Mouse (Mus musculus): ENCODE measurements around the gene Isy1. TPM values are rescaled to one million over a fixed set of nuclear protein-coding genes. Genes with fewer than 3 reads are reported as not detected.

Isy1 gene
- polyA plus RNA-seq, 1 experiment = 56.0 TPM

- H3K36me3 ChIP-seq (ENCODE audit: control insufficient read depth, insufficient read depth, low read length, poor library complexity, severe bottlenecking) = no peaks in the 10 kb centered on the region
- H3K27ac ChIP-seq (ENCODE audit: insufficient read depth, low read length) = no peak overlapping the region
- no peak overlapping the region for H3K9ac ChIP-seq (ENCODE audit: low read depth, poor library complexity, severe bottlenecking)
- H3K9me3 ChIP-seq (replicated peaks; ENCODE audit: control insufficient read depth, insufficient read depth, low read length, poor library complexity, severe bottlenecking) = no peaks in the 10 kb centered on the region
- TF ChIP-seq EP300 (IDR thresholded peaks at IDR 0.05; ENCODE audit: insufficient read depth, low read depth, low read length) = no peak
- no peak for TF ChIP-seq POLR2A (IDR thresholded peaks at IDR 0.05; ENCODE audit: insufficient read depth, low read length)
- no peak for TF ChIP-seq CTCF (IDR thresholded peaks at IDR 0.05; ENCODE audit: low read depth, low read length)
- H3K4me1 ChIP-seq (ENCODE audit: control insufficient read depth, insufficient read depth, low read length) = no peaks in the 10 kb centered on the region
- no peaks in the 10 kb centered on the region for H3K27me3 ChIP-seq (ENCODE audit: control insufficient read depth, insufficient read depth, low read length, poor library complexity, severe bottlenecking)
- H3K4me3 ChIP-seq (ENCODE audit: low read depth, low read length) = no peak overlapping the region
Measured at GRCm38 (mm10) chr6:87784033-87784432, 54.6 kb downstream of the Isy1 start.

DNA sequence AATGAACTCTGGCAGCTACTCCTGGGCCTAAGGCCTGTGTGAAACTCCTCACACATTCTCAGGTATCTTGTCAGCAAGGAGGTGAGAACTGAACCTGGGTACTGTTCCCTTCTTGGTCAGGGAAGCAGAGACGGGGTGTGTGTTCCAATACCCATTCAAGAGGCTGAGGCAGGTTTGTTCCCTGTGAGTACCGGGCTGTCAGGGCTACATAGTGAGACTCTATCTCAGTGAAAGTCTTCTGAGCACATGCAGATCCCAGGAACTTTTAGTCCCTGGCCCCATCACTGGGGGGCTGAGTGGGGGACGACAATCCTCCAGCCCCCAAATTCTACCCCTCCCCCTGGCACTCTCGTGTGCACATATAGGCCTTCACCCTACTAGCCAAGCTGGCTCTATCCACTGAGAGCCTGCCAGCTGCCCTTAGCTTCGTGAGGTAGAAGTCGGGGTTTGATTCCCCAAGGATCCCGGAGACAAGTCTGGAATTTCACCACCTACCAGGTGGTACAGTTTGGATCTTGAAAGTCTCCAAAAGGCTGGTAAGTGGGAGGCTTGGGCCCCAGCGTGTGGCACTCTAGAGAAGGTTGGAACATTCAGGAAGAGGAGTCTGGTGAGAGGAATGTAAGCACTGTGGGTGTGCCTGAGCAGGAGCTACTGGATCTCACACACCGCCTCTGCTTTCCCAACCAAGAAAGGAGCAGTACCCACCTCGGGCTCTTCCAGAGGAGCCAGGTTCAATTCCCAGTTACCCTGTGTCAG, 57.9 kb downstream of the Isy1 start:
- no peak overlapping the region for H3K27ac ChIP-seq (ENCODE audit: insufficient read depth, low read length)
- TF ChIP-seq POLR2A (IDR thresholded peaks at IDR 0.05; ENCODE audit: insufficient read depth, low read length) (no peak), CTCF (IDR thresholded peaks at IDR 0.05; ENCODE audit: low read depth, low read length) (no peak), EP300 (IDR thresholded peaks at IDR 0.05; ENCODE audit: insufficient read depth, low read depth, low read length) (no peak)
- H3K27me3 ChIP-seq (ENCODE audit: control insufficient read depth, insufficient read depth, low read length, poor library complexity, severe bottlenecking) = no peaks in the 10 kb centered on the region

GRCm38 (mm10) chr6:87779174-87780165, 59.1 kb downstream of the Isy1 start:
- no peak overlapping the region for H3K27ac ChIP-seq (ENCODE audit: insufficient read depth, low read length)
- H3K27me3 ChIP-seq (ENCODE audit: control insufficient read depth, insufficient read depth, low read length, poor library complexity, severe bottlenecking) = no peaks in the 10 kb centered on the region
- no peaks in the 10 kb centered on the region for H3K36me3 ChIP-seq (ENCODE audit: control insufficient read depth, insufficient read depth, low read length, poor library complexity, severe bottlenecking)
- H3K4me1 ChIP-seq (ENCODE audit: control insufficient read depth, insufficient read depth, low read length) = no peaks in the 10 kb centered on the region
- H3K9ac ChIP-seq (ENCODE audit: low read depth, poor library complexity, severe bottlenecking) = no peak overlapping the region
- no peak overlapping the region for H3K4me3 ChIP-seq (ENCODE audit: low read depth, low read length)
- H3K9me3 ChIP-seq (replicated peaks; ENCODE audit: control insufficient read depth, insufficient read depth, low read length, poor library complexity, severe bottlenecking) = no peaks in the 10 kb centered on the region
- TF ChIP-seq POLR2A (IDR thresholded peaks at IDR 0.05; ENCODE audit: insufficient read depth, low read length) (no peak), EP300 (IDR thresholded peaks at IDR 0.05; ENCODE audit: insufficient read depth, low read depth, low read length) (no peak), CTCF (IDR thresholded peaks at IDR 0.05; ENCODE audit: low read depth, low read length) (no peak)

More for the DNA sequence above, 57.9 kb downstream of the Isy1 start:
- Histone ChIP-seq H3K36me3 (ENCODE audit: control insufficient read depth, insufficient read depth, low read length, poor library complexity, severe bottlenecking) (no peaks in the 10 kb centered on the region), H3K4me3 (ENCODE audit: low read depth, low read length) (no peak overlapping the region), H3K9ac (ENCODE audit: low read depth, poor library complexity, severe bottlenecking) (no peak overlapping the region), H3K4me1 (ENCODE audit: control insufficient read depth, insufficient read depth, low read length) (no peaks in the 10 kb centered on the region), H3K9me3 (replicated peaks; ENCODE audit: control insufficient read depth, insufficient read depth, low read length, poor library complexity, severe bottlenecking) (no peaks in the 10 kb centered on the region)

- no peaks in the 10 kb centered on the region for H3K9me3 ChIP-seq (replicated peaks; ENCODE audit: control insufficient read depth, insufficient read depth, low read length, poor library complexity, severe bottlenecking)
- H3K36me3 ChIP-seq (ENCODE audit: control insufficient read depth, insufficient read depth, low read length, poor library complexity, severe bottlenecking) = no peaks in the 10 kb centered on the region
- no peak overlapping the region for H3K4me3 ChIP-seq (ENCODE audit: low read depth, low read length)
- no peaks in the 10 kb centered on the region for H3K4me1 ChIP-seq (ENCODE audit: control insufficient read depth, insufficient read depth, low read length)
- no peak overlapping the region for H3K27ac ChIP-seq (ENCODE audit: insufficient read depth, low read length)
- no peak overlapping the region for H3K9ac ChIP-seq (ENCODE audit: low read depth, poor library complexity, severe bottlenecking)
- H3K27me3 ChIP-seq (ENCODE audit: control insufficient read depth, insufficient read depth, low read length, poor library complexity, severe bottlenecking) = no peaks in the 10 kb centered on the region
- TF ChIP-seq CTCF (IDR thresholded peaks at IDR 0.05; ENCODE audit: low read depth, low read length) (no peak), POLR2A (IDR thresholded peaks at IDR 0.05; ENCODE audit: insufficient read depth, low read length) (no peak), EP300 (IDR thresholded peaks at IDR 0.05; ENCODE audit: insufficient read depth, low read depth, low read length) (no peak)
Measured at GRCm38 (mm10) chr6:87778294-87779173, 60.1 kb downstream of the Isy1 start.

DNA sequence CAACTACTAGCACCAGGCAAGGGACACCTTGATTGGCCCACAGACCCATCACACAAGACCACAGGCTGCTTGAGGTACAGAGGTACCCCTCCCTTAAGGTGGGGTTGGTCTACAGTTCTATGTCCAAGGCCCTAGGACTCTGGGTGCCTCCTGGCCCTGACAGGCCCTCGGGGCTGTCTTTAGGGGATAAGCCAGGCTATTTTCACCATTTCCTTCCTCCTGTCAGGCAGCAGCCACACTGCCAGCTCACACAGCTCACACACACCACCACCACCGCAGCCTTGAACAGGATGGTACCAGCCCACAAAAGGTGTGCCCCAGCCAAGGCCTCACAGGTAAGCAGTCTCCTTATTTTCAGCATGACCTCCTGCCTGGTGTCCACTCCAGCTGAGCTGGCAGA, 60.8 kb downstream of the Isy1 start, which contains the start of gene Gp9:
Gene Gp9 (plus strand): TSS at position 231 of the 400 bp plus-strand sequence.
- H3K4me1 ChIP-seq (ENCODE audit: control insufficient read depth, insufficient read depth, low read length) = no peaks in the 10 kb centered on the region
- H3K27me3 ChIP-seq (ENCODE audit: control insufficient read depth, insufficient read depth, low read length, poor library complexity, severe bottlenecking) = no peaks in the 10 kb centered on the region
- no peak within 1 kb of the TSS for H3K27ac ChIP-seq (ENCODE audit: insufficient read depth, low read length)
- TF ChIP-seq POLR2A (IDR thresholded peaks at IDR 0.05; ENCODE audit: insufficient read depth, low read length) (no peak), CTCF (IDR thresholded peaks at IDR 0.05; ENCODE audit: low read depth, low read length) (no peak), EP300 (IDR thresholded peaks at IDR 0.05; ENCODE audit: insufficient read depth, low read depth, low read length) (no peak)
- no peak within 1 kb of the TSS for H3K9ac ChIP-seq (ENCODE audit: low read depth, poor library complexity, severe bottlenecking)
- H3K4me3 ChIP-seq (ENCODE audit: low read depth, low read length) = no peak within 1 kb of the TSS
- H3K36me3 ChIP-seq (ENCODE audit: control insufficient read depth, insufficient read depth, low read length, poor library complexity, severe bottlenecking) = no peaks in the 10 kb centered on the region
- no peaks in the 10 kb centered on the region for H3K9me3 ChIP-seq (replicated peaks; ENCODE audit: control insufficient read depth, insufficient read depth, low read length, poor library complexity, severe bottlenecking)
